9 mouse cellular contexts compared by ENCODE assay signal in genomic region chr15:87566040-87566929, GRCm38 (mm10). TPM values are rescaled to one million over a fixed set of nuclear protein-coding genes. Genes with fewer than 3 reads are reported as not detected.
DNase-seq lines count a peak whose midpoint lies in the region; ATAC-seq and TF ChIP-seq lines count a peak whose summit lies in the region.
"Had no signal": no experiment of that assay in that cellular context is flagged by ENCODE, and none has a peak within 500 bp of the region (broad histone marks: within the 10 kb centered on the region; RNA-seq: fewer than 3 reads in every experiment).

No protein-coding gene starts in this region.

- H3K4me3 ChIP-seq in left cerebral cortex, adult 2 months, result no peak overlapping the region
- H3K4me3 ChIP-seq in embryonic facial prominence, embryonic 14.5 days (ENCODE audit: low read depth, low read length), result no peak overlapping the region
- H3K4me3 ChIP-seq in gastrocnemius, adult 2 months, result no peak overlapping the region
- H3K4me3 ChIP-seq: embryonic facial prominence, embryonic 15.5 days had no signal

- no peaks in the 10 kb centered on the region for H3K27me3 ChIP-seq in embryonic facial prominence, embryonic 14.5 days (replicated peaks; ENCODE audit: control insufficient read depth, insufficient read depth, low read length)
- H3K27me3 ChIP-seq: embryonic facial prominence, embryonic 15.5 days had no signal

- H3K9ac ChIP-seq in embryonic facial prominence, embryonic 14.5 days (ENCODE audit: low read depth, low read length), result no peak overlapping the region
- H3K9ac ChIP-seq: embryonic facial prominence, embryonic 15.5 days had no signal

- H3K4me2 ChIP-seq in embryonic facial prominence, embryonic 14.5 days (ENCODE audit: low read depth, low read length), result no peak overlapping the region
- H3K4me2 ChIP-seq: embryonic facial prominence, embryonic 15.5 days had no signal

- intact Hi-C loops in left cerebral cortex, adult 2 months (cut with DNase I), result no loop called here
- intact Hi-C loops in gastrocnemius, adult 2 months (cut with DNase I), result no loop called here

- H3K9me3 ChIP-seq in embryonic facial prominence, embryonic 14.5 days (ENCODE audit: control insufficient read depth, low read length), result no peaks in the 10 kb centered on the region
- H3K9me3 ChIP-seq: embryonic facial prominence, embryonic 15.5 days had no signal

- H3K4me1 ChIP-seq in embryonic facial prominence, embryonic 14.5 days (ENCODE audit: control insufficient read depth, insufficient read depth, low read length), result no peaks in the 10 kb centered on the region
- H3K4me1 ChIP-seq: embryonic facial prominence, embryonic 15.5 days had no signal

- no peaks in the 10 kb centered on the region for H3K36me3 ChIP-seq in embryonic facial prominence, embryonic 14.5 days (ENCODE audit: control insufficient read depth, insufficient read depth, low read length)
- H3K36me3 ChIP-seq: embryonic facial prominence, embryonic 15.5 days had no signal

- TF ChIP-seq CTCF in left cerebral cortex, adult 2 months (IDR thresholded peaks at IDR 0.05), result no peak
- TF ChIP-seq CTCF in gastrocnemius, adult 2 months (IDR thresholded peaks at IDR 0.05), result no peak

- peak; percentile 91; the same call in 1 of the 2 replicates for ATAC-seq in embryonic facial prominence, embryonic 14.5 days (ENCODE audit: low read depth)
- no peak for ATAC-seq in megakaryocyte-erythroid progenitor cell, adult 5-6 weeks (replicated peaks; ENCODE audit: low FRiP score, low TSS enrichment, poor library complexity, severe bottlenecking)

- WGBS in embryonic facial prominence, embryonic 14.5 days, result 49% methylated on average over 11 of the region's 11 CpGs

- peak; percentile 35 to 43 for DNase-seq in left cerebral cortex, adult 2 months (ENCODE audit: extremely low spot score in 1 of 2, low spot score in 2 of 2)
- no peak for DNase-seq in left cerebral cortex, adult 11 months (ENCODE audit: low spot score)
- peak; percentile 78 for DNase-seq in embryonic facial prominence, embryonic 14.5 days (ENCODE audit: low spot score)
- peak; percentile 67 to 79 for DNase-seq in layer of hippocampus, adult 8-10 months (ENCODE audit: low spot score in 2 of 2)
- DNase-seq in retina, embryonic 14.5 days (ENCODE audit: low spot score), result peak; percentile 90
- no peak for DNase-seq in heart, adult 9 months (ENCODE audit: low spot score in 2 of 2)
- no peak for DNase-seq in gastrocnemius, adult 2 months

- H3K27ac ChIP-seq in left cerebral cortex, adult 2 months, result peak overlapping the region; percentile 7; the same call in 1 of the 2 replicates
- H3K27ac ChIP-seq in embryonic facial prominence, embryonic 14.5 days (replicated peaks; ENCODE audit: low read depth, low read length), result no peak overlapping the region; the same call in 1 of the 2 replicates
- no peak overlapping the region for H3K27ac ChIP-seq in gastrocnemius, adult 2 months
- H3K27ac ChIP-seq: embryonic facial prominence, embryonic 15.5 days had no signal

RNA-seq across cellular contexts. Expression of gene Fam19a5, which starts 22.2 kb away (rescaled TPM):
- total RNA-seq in left cerebral cortex, adult 2 months (2021), result 100 to 1,000 TPM; 112 to 119 TPM
- polyA plus RNA-seq in embryonic facial prominence, embryonic 14.5 days (2014; fragmentation: Nextera tagmentation; extraction: Ambion mirVana), result 4.7 and 5.8 TPM in 2 replicates
- total RNA-seq in layer of hippocampus, adult 8-10 months (2022), result 100 to 1,000 TPM; 117 to 129 (median 120) TPM
- total RNA-seq in gastrocnemius, adult 2 months (2021), result 1 to 10 TPM; 2.4 to 3.2 TPM
- total RNA-seq in megakaryocyte-erythroid progenitor cell, adult 5-6 weeks (2014; fragmentation: Nextera tagmentation), result not detected in 2 replicates
- not detected in 2 replicates for total RNA-seq in megakaryocyte-erythroid progenitor cell, adult 5-6 weeks (2017)

Comparison
In these comparisons a context has a peak if more than half of its experiments do, and no peak if none do; other contexts are left out.
1. DNase-seq: peak in left cerebral cortex, adult 2 months (2 of 2), embryonic facial prominence, embryonic 14.5 days (single experiment), layer of hippocampus, adult 8-10 months (2 of 2) and retina, embryonic 14.5 days (single experiment); none in left cerebral cortex, adult 11 months (single experiment), heart, adult 9 months (0 of 2) and gastrocnemius, adult 2 months (single experiment).
2. RNA of gene Fam19a5, which starts 22.2 kb away (total RNA-seq): 117 to 129 TPM in layer of hippocampus, adult 8-10 months and 112 to 119 TPM in left cerebral cortex, adult 2 months; 2.4 to 3.2 TPM in gastrocnemius, adult 2 months and not detected in megakaryocyte-erythroid progenitor cell, adult 5-6 weeks; every median in the first group is over 10 times any median in the second.